Mouse (Mus musculus) megakaryocyte, adult 5-6 weeks (primary cell): ENCODE data around the gene Syvn1. TPM values are rescaled to one million over a fixed set of nuclear protein-coding genes. Genes with fewer than 3 reads are reported as not detected.

Experiments
- total RNA-seq, 2 experiments: library from RNA; stranded (forward) in 1 of 2; stranded (reverse) in 1 of 2; fragments of 153-499, 151-499 nt in 1 of 2; fragments of 221-1000, 200-1000 nt in 1 of 2; gene quantifications; 2 replicates each; pipeline versions ENCODE4 v1.2.3 to v1.2.4; 2015 to 2017

Syvn1 gene
- total RNA-seq, 2 experiments from 2014 or later: 6.3 to 17.8 TPM

Other genes with a start within 250 kb of the Syvn1 start
- gene Frmd8, start 171.3 kb upstream of the Syvn1 start, total RNA-seq (2015): 21.4 and 21.9 TPM in 2 replicates
- 19.3 and 23.3 TPM in 2 replicates for gene Frmd8, start 171.3 kb upstream of the Syvn1 start, total RNA-seq (2017)
- gene Slc25a45, start 168.8 kb upstream of the Syvn1 start, total RNA-seq (2015): 55.6 and 67.9 TPM in 2 replicates
- 69.1 and 73.5 TPM in 2 replicates for gene Slc25a45, start 168.8 kb upstream of the Syvn1 start, total RNA-seq (2017)
- 0.54 and 0.59 TPM in 2 replicates for gene Tigd3, start 152.4 kb upstream of the Syvn1 start, total RNA-seq (2015)
- 1.0 and 1.8 TPM in 2 replicates for gene Tigd3, start 152.4 kb upstream of the Syvn1 start, total RNA-seq (2017)
- 52.2 and 52.4 TPM in 2 replicates for gene Dpf2, start 133.6 kb upstream of the Syvn1 start, total RNA-seq (2015)
- 88.7 and 107 TPM in 2 replicates for gene Dpf2, start 133.6 kb upstream of the Syvn1 start, total RNA-seq (2017)
- 3.0 and 3.4 TPM in 2 replicates for gene Cdc42ep2, start 121.8 kb upstream of the Syvn1 start, total RNA-seq (2015)
- gene Cdc42ep2, start 121.8 kb upstream of the Syvn1 start, total RNA-seq (2017): 1.7 and 1.9 TPM in 2 replicates
- gene Pola2, start 82.4 kb upstream of the Syvn1 start, total RNA-seq (2015): 36.9 and 37.7 TPM in 2 replicates
- 29.0 and 33.7 TPM in 2 replicates for gene Pola2, start 82.4 kb upstream of the Syvn1 start, total RNA-seq (2017)
- gene Slc22a20, start 60.4 kb upstream of the Syvn1 start, total RNA-seq (2015): 0.16 and 0.20 TPM in 2 replicates
- 1.1 and 1.2 TPM in 2 replicates for gene Slc22a20, start 60.4 kb upstream of the Syvn1 start, total RNA-seq (2017)
- gene Capn1, start 30.7 kb upstream of the Syvn1 start, total RNA-seq (2015): 31.1 and 32.2 TPM in 2 replicates
- gene Capn1, start 30.7 kb upstream of the Syvn1 start, total RNA-seq (2017): 53.7 and 54.8 TPM in 2 replicates
- gene Mrpl49, start 11.2 kb downstream of the Syvn1 start, total RNA-seq (2015): 28.7 and 35.8 TPM in 2 replicates
- gene Mrpl49, start 11.2 kb downstream of the Syvn1 start, total RNA-seq (2017): 31.0 and 33.0 TPM in 2 replicates
- gene Fau, start 11.3 kb downstream of the Syvn1 start, total RNA-seq (2015): 2,056 and 2,077 TPM in 2 replicates
- 1,670 and 1,985 TPM in 2 replicates for gene Fau, start 11.3 kb downstream of the Syvn1 start, total RNA-seq (2017)
- 8.9 and 10.0 TPM in 2 replicates for gene Znhit2, start 14.6 kb downstream of the Syvn1 start, total RNA-seq (2015)
- gene Znhit2, start 14.6 kb downstream of the Syvn1 start, total RNA-seq (2017): 10.4 and 11.3 TPM in 2 replicates
- gene Tm7sf2, start 21.8 kb downstream of the Syvn1 start, total RNA-seq (2015): 4.7 and 8.6 TPM in 2 replicates
- 4.5 and 4.7 TPM in 2 replicates for gene Tm7sf2, start 21.8 kb downstream of the Syvn1 start, total RNA-seq (2017)
- 49.2 and 58.3 TPM in 2 replicates for gene Vps51, start 30.7 kb downstream of the Syvn1 start, total RNA-seq (2015)
- gene Vps51, start 30.7 kb downstream of the Syvn1 start, total RNA-seq (2017): 72.9 and 78.7 TPM in 2 replicates
- not detected in 2 replicates for gene Tmem262, start 33.5 kb downstream of the Syvn1 start, total RNA-seq (2015)
- not detected in 2 replicates for gene Tmem262, start 33.5 kb downstream of the Syvn1 start, total RNA-seq (2017)
- gene Gm28374, start 35.7 kb downstream of the Syvn1 start, total RNA-seq (2015): not detected in 2 replicates
- 0.33 and 0.51 TPM in 2 replicates for gene Gm28374, start 35.7 kb downstream of the Syvn1 start, total RNA-seq (2017)
- 15.3 and 15.8 TPM in 2 replicates for gene Zfpl1, start 38.4 kb downstream of the Syvn1 start, total RNA-seq (2015)
- gene Zfpl1, start 38.4 kb downstream of the Syvn1 start, total RNA-seq (2017): 29.2 and 33.7 TPM in 2 replicates
- 30.5 and 32.2 TPM in 2 replicates for gene Cdca5, start 38.4 kb downstream of the Syvn1 start, total RNA-seq (2015)
- gene Cdca5, start 38.4 kb downstream of the Syvn1 start, total RNA-seq (2017): 24.3 and 26.6 TPM in 2 replicates
- 0.62 and 1.2 TPM in 2 replicates for gene AC131692.1, start 47.8 kb downstream of the Syvn1 start, total RNA-seq (2015)
- 0.15 TPM in 1 of 2 replicates, not detected in the other for gene AC131692.1, start 47.8 kb downstream of the Syvn1 start, total RNA-seq (2017)
- 0.32 and 1.2 TPM in 2 replicates for gene Naaladl1, start 59.2 kb downstream of the Syvn1 start, total RNA-seq (2015)
- gene Naaladl1, start 59.2 kb downstream of the Syvn1 start, total RNA-seq (2017): 0.28 and 0.55 TPM in 2 replicates
- gene Sac3d1, start 72.1 kb downstream of the Syvn1 start, total RNA-seq (2015): 3.4 and 5.7 TPM in 2 replicates
- 3.9 and 4.0 TPM in 2 replicates for gene Sac3d1, start 72.1 kb downstream of the Syvn1 start, total RNA-seq (2017)
- gene Snx15, start 81.7 kb downstream of the Syvn1 start, total RNA-seq (2015): 9.9 and 13.5 TPM in 2 replicates
- 5.2 and 6.4 TPM in 2 replicates for gene Snx15, start 81.7 kb downstream of the Syvn1 start, total RNA-seq (2017)
- gene Batf2, start 94.4 kb downstream of the Syvn1 start, total RNA-seq (2015): 1.1 and 1.4 TPM in 2 replicates
- gene Batf2, start 94.4 kb downstream of the Syvn1 start, total RNA-seq (2017): 0.48 and 0.49 TPM in 2 replicates
- gene Arl2, start 95.0 kb downstream of the Syvn1 start, total RNA-seq (2015): 9.1 and 10.6 TPM in 2 replicates
- gene Arl2, start 95.0 kb downstream of the Syvn1 start, total RNA-seq (2017): 8.0 and 9.7 TPM in 2 replicates
- gene Majin, start 137.8 kb downstream of the Syvn1 start, total RNA-seq (2015): 0.58 TPM in 1 of 2 replicates, not detected in the other
- gene Majin, start 137.8 kb downstream of the Syvn1 start, total RNA-seq (2017): not detected in 2 replicates
- gene Gpha2, start 179.8 kb downstream of the Syvn1 start, total RNA-seq (2015): not detected in 2 replicates
- gene Gpha2, start 179.8 kb downstream of the Syvn1 start, total RNA-seq (2017): not detected in 2 replicates
- gene Ppp2r5b, start 189.3 kb downstream of the Syvn1 start, total RNA-seq (2015): 5.1 and 5.7 TPM in 2 replicates
- gene Ppp2r5b, start 189.3 kb downstream of the Syvn1 start, total RNA-seq (2017): 3.5 and 6.7 TPM in 2 replicates
- 9.8 and 10.1 TPM in 2 replicates for gene Atg2a, start 195.1 kb downstream of the Syvn1 start, total RNA-seq (2015)
- 8.5 and 10.3 TPM in 2 replicates for gene Atg2a, start 195.1 kb downstream of the Syvn1 start, total RNA-seq (2017)
- gene Ehd1, start 230.1 kb downstream of the Syvn1 start, total RNA-seq (2015): 19.3 and 27.1 TPM in 2 replicates
- 24.0 and 34.8 TPM in 2 replicates for gene Ehd1, start 230.1 kb downstream of the Syvn1 start, total RNA-seq (2017)